Mouse (Mus musculus) forebrain, embryonic 13.5 days (tissue): ENCODE measurements at regions not wholly inside any gene's neighbourhood (a gene's known extent, or its start where the extent isn't known, plus 50 kb on each side); places are given as distances from the start of the nearest gene placed in this dataset.

Experiments used
- ATAC-seq: fragments of 200-750 bp; cut with Nextera tagmentation; 2 replicates; pipeline ENCODE4 v1.8.0; 2017
- H3K27ac ChIP-seq: fragments of 300-500 bp; sonication (generic); 2 replicates; pipeline ENCODE4 v1.5.1; 2015; ENCODE audit warnings: inconsistent platforms, mild to moderate bottlenecking, moderate library complexity
- H3K27me3 ChIP-seq: fragments of 300-500 bp; sonication (generic); 2 replicates; pipeline ENCODE4 v1.6.1; 2015; ENCODE audit warnings: mild to moderate bottlenecking, inconsistent platforms
- H3K36me3 ChIP-seq: fragments of 300-500 bp; sonication (generic); 2 replicates; pipeline ENCODE4 v1.6.1; 2015; ENCODE audit warnings: mild to moderate bottlenecking, inconsistent platforms; ENCODE audit not compliant: poor library complexity, severe bottlenecking
- H3K4me1 ChIP-seq: fragments of 300-500 bp; sonication (generic); 2 replicates; pipeline ENCODE4 v1.6.1; 2015; ENCODE audit warnings: inconsistent platforms
- H3K4me2 ChIP-seq: fragments of 300-500 bp; sonication (generic); 2 replicates; pipeline ENCODE4 v1.6.1; 2015; ENCODE audit warnings: inconsistent platforms, mild to moderate bottlenecking, moderate library complexity
- H3K4me3 ChIP-seq: fragments of 300-500 bp; sonication (generic); 2 replicates; pipeline ENCODE4 v1.5.1; 2015; ENCODE audit warnings: mild to moderate bottlenecking, inconsistent platforms
- H3K9ac ChIP-seq: fragments of 300-500 bp; sonication (generic); 2 replicates; pipeline ENCODE4 v1.6.1; 2015; ENCODE audit warnings: mild to moderate bottlenecking, inconsistent platforms
- H3K9me3 ChIP-seq: fragments of 300-500 bp; sonication (generic); replicated peaks from 2 replicates; pipeline ENCODE4 v1.6.1; 2016; ENCODE audit warnings: inconsistent platforms
- WGBS: fragments of 180-500 bp; shearing (Covaris S2); methylation state at CpG from one replicate; pipeline ENCODE4 v1.1.7; 2015; 5-methylcytosine and 5-hydroxymethylcytosine counted together

- Histone ChIP-seq H3K36me3 (no peaks in the 10 kb centered on the region), H3K4me3 (peak overlapping the region; percentile 15; the same call in 1 of the 2 replicates), H3K9me3 (no peaks in the 10 kb centered on the region), H3K27me3 (no peaks in the 10 kb centered on the region), H3K4me1 (peaks cover 38% of the 10 kb centered on the region), H3K27ac (peak overlapping the region; percentile 33), H3K4me2 (peak overlapping the region; percentile 48), H3K9ac (no peak overlapping the region)
- WGBS = 5% methylated on average over 6 of the region's 6 CpGs
- ATAC-seq = peak; percentile 48; the same call in 1 of the 2 replicates
Measured at GRCm38 (mm10) chr2:21267149-21267761, 61.7 kb downstream of the Thnsl1 start.

GRCm38 (mm10) chr2:21269989-21270846 is 64.7 kb downstream of the Thnsl1 start:
- peak overlapping the region; percentile 18; the same call in 1 of the 2 replicates for H3K4me2 ChIP-seq
- peak; percentile 85 for ATAC-seq

DNA sequence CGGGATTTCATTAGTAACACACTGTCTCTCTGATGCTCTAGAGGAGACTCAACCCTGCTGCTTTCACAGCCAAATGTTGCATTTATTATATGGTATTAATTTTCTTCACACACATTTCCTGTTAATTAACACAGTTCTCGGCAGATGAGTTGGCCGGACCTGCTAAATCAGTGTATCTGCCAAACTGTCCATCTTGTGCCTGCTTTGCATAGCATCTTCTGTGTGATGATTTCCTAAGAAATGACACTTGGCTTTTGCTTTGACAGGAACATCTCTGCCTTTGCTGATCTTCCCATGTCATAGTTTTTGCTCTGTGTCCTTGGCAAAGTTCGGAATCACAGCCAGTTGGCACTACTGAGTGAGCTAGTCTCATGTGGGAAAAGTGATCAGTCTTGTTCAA is 67.9 kb downstream of the Thnsl1 start:
- peaks cover 33% of the 10 kb centered on the region for H3K4me1 ChIP-seq
- ATAC-seq = no peak
- WGBS = 78% methylated on average over 4 of the region's 4 CpGs
- no peak overlapping the region for H3K27ac ChIP-seq
- H3K9me3 ChIP-seq = no peaks in the 10 kb centered on the region
- no peak overlapping the region for H3K9ac ChIP-seq
- H3K36me3 ChIP-seq = no peaks in the 10 kb centered on the region
- H3K4me2 ChIP-seq = no peak overlapping the region
- no peaks in the 10 kb centered on the region for H3K27me3 ChIP-seq
- no peak overlapping the region for H3K4me3 ChIP-seq

More at GRCm38 (mm10) chr2:21269989-21270846, 64.7 kb downstream of the Thnsl1 start:
- WGBS = 46% methylated on average over 12 of the region's 12 CpGs
- H3K36me3 ChIP-seq = no peaks in the 10 kb centered on the region
- no peaks in the 10 kb centered on the region for H3K9me3 ChIP-seq
- peak overlapping the region; percentile 61 for H3K27ac ChIP-seq
- no peak overlapping the region for H3K9ac ChIP-seq
- no peaks in the 10 kb centered on the region for H3K27me3 ChIP-seq
- H3K4me3 ChIP-seq = no peak overlapping the region
- H3K4me1 ChIP-seq = peaks cover 44% of the 10 kb centered on the region

DNA sequence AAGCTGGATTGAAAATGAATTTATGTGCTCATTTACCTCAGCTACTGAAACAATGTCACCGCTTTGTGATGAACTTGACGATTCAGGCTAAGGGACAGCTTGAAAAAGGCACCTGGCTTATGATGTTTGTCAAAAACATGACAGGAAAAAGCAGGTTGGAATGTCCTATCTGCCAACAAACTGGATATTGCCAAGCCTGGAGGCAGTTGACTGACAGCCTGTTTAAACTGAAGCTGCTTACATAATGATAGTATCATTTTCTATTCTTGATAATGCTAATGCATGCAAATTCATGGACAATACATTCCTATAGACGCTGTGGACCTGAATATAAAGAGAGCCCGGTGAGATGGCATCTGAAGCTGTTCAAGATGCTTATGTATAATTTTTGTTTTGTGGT is 69.8 kb downstream of the Thnsl1 start:
- H3K36me3 ChIP-seq = no peaks in the 10 kb centered on the region
- no peaks in the 10 kb centered on the region for H3K27me3 ChIP-seq
- H3K27ac ChIP-seq = no peak overlapping the region
- WGBS = 52% methylated on average over 4 of the region's 4 CpGs
- peaks cover 19% of the 10 kb centered on the region for H3K4me1 ChIP-seq
- no peak overlapping the region for H3K4me3 ChIP-seq
- H3K9me3 ChIP-seq = no peaks in the 10 kb centered on the region
- peak; percentile 59 for ATAC-seq
- no peak overlapping the region for H3K9ac ChIP-seq
- no peak overlapping the region for H3K4me2 ChIP-seq

DNA sequence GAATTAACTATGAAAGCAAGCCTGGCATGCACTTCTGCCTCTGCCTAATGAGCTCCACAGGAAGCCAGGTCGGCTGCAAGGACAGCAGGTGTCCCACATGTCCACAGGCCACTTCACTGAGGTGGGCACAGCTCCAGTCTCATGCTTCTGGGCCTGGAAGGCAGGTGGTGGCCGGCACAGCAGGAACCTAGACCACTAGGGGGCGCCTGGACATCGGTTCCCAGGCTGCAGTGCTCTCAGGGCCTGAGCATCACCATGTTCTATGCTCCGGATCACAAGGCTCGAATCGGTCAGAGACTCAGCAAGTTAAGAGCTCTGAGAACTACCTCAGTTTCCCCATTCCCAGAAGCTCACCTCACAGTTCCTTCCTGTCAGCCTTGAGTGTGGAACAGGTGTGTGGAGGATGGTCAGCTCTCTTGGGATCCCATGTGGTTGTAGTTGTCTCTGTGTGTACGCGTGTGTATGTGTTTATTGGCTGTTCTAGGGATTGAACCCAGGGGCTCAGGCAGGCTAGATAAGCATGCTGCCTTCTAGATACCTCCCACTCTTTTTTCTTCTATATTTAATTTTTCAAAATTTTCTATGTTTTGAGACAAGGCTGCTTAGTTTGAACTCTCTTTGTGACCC is 75.4 kb downstream of the Thnsl1 start:
- Histone ChIP-seq H3K27me3 (no peaks in the 10 kb centered on the region), H3K4me2 (no peak overlapping the region), H3K4me3 (no peak overlapping the region), H3K9ac (no peak overlapping the region), H3K4me1 (peaks cover 23% of the 10 kb centered on the region), H3K36me3 (no peaks in the 10 kb centered on the region), H3K27ac (no peak overlapping the region), H3K9me3 (no peaks in the 10 kb centered on the region)
- ATAC-seq = peak; percentile 81
- 35% methylated on average over 9 of the region's 9 CpGs for WGBS

DNA sequence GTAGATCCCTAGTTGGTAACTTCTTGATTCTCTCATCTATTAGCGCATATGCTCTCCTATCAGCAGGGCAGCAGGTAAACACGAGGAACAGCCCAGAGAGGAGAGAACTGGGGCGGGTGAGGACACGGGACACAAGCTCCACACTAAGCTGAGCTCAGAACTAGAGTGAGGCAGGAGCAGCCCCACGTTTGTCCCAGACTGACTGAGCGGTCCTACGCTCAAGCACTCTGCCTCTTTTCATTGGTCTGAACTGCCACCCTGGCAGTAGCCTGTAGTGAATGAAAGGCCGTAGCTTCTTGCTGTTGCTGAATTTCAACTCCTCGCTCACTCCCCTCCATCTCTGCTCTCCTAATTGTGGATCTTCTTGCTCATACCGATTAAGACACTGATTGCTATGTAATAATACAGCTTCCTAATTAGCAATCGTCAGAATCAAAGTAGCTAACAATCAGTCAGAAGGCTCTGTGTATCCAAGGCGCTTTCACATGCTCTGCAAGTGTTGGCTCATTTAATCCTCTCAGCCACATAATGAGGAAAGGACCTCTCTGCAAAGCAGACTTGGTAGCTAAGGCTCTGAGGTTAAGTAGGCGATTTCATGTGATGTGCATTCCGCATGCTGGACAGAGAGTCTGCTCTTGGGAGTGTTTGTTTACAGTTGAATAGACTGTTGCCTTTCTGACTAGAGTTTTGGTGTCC is 77.1 kb downstream of the Thnsl1 start:
- 22% methylated on average over 14 of the region's 14 CpGs for WGBS
- Histone ChIP-seq H3K36me3 (no peaks in the 10 kb centered on the region), H3K27me3 (no peaks in the 10 kb centered on the region), H3K27ac (peak overlapping the region; percentile 59; the same call in 1 of the 2 replicates), H3K9ac (no peak overlapping the region), H3K4me1 (peaks cover 23% of the 10 kb centered on the region), H3K9me3 (no peaks in the 10 kb centered on the region), H3K4me3 (no peak overlapping the region), H3K4me2 (peak overlapping the region; percentile 32)
- peak; percentile 80 for ATAC-seq

DNA sequence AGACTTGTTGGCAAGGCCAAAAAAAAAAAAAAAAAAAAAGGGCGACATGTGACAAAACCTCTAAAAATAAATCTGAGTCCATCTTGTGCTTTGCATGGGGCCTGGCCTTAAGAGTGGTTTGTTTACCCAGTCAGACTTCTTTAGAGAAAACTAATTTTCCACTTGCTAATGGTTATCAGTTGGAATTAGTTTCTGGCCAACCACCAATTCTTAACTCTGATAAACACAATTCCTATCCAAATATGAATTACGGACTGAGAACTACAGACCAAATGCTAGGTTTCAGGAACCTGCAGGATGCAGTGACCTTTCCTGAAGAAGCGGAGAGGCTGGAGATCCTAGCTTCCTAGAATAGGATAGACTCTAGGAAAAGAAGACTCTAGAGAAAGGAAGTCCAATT is 79.4 kb downstream of the Thnsl1 start:
- no peak overlapping the region for H3K9ac ChIP-seq
- H3K27me3 ChIP-seq = no peaks in the 10 kb centered on the region
- H3K4me3 ChIP-seq = no peak overlapping the region
- 93% methylated on average over 3 of the region's 3 CpGs for WGBS
- peaks cover 23% of the 10 kb centered on the region for H3K4me1 ChIP-seq
- no peaks in the 10 kb centered on the region for H3K36me3 ChIP-seq
- H3K27ac ChIP-seq = no peak overlapping the region
- H3K9me3 ChIP-seq = no peaks in the 10 kb centered on the region
- ATAC-seq = no peak
- H3K4me2 ChIP-seq = no peak overlapping the region

GRCm38 (mm10) chr2:21287786-21288185 is 79.6 kb upstream of the Gpr158 start:
- H3K4me3 ChIP-seq = no peak overlapping the region
- H3K4me2 ChIP-seq = no peak overlapping the region
- 84% methylated on average over 13 of the region's 13 CpGs for WGBS
- no peak overlapping the region for H3K9ac ChIP-seq
- H3K9me3 ChIP-seq = no peaks in the 10 kb centered on the region
- H3K36me3 ChIP-seq = no peaks in the 10 kb centered on the region
- H3K27me3 ChIP-seq = no peaks in the 10 kb centered on the region
- ATAC-seq = no peak
- peaks cover 19% of the 10 kb centered on the region for H3K4me1 ChIP-seq
- H3K27ac ChIP-seq = no peak overlapping the region

DNA sequence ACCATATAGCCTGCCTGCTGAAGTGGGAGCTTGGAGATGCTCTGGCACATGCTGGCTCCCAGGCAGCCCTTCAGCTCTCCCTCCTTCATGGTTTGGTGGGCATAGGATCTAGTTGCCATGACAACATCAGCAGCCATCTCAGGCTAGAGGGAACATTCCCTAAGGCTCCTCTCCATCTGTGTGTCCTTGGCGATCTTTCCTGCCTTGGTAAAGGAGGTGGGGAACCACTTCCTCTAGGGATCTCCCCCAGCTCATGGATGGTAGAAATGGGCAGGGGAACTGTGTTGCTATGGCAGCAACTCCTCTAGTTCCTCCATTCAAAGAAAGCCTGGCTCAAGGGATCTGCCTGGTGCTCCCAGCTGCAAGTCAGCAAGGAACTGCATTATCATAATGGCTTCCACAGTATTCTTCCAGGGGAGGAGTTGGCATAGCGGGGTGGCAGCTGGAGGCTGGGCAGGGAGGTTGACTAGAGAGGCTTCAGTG is 74.6 kb upstream of the Gpr158 start:
- H3K27me3 ChIP-seq = no peaks in the 10 kb centered on the region
- no peak overlapping the region for H3K27ac ChIP-seq
- 28% methylated on average over 2 of the region's 2 CpGs for WGBS
- H3K4me3 ChIP-seq = no peak overlapping the region
- ATAC-seq = peak; percentile 91
- H3K36me3 ChIP-seq = no peaks in the 10 kb centered on the region
- no peaks in the 10 kb centered on the region for H3K9me3 ChIP-seq
- H3K4me2 ChIP-seq = no peak overlapping the region
- peaks cover 7% of the 10 kb centered on the region for H3K4me1 ChIP-seq
- no peak overlapping the region for H3K9ac ChIP-seq

- H3K4me1 ChIP-seq = peaks cover 7% of the 10 kb centered on the region
- H3K27me3 ChIP-seq = no peaks in the 10 kb centered on the region
- H3K9me3 ChIP-seq = no peaks in the 10 kb centered on the region
- no peaks in the 10 kb centered on the region for H3K36me3 ChIP-seq
- H3K4me3 ChIP-seq = no peak overlapping the region
- no peak overlapping the region for H3K9ac ChIP-seq
- ATAC-seq = no peak
- 65% methylated on average over 2 of the region's 2 CpGs for WGBS
- H3K4me2 ChIP-seq = no peak overlapping the region
- no peak overlapping the region for H3K27ac ChIP-seq
Measured at GRCm38 (mm10) chr2:21294002-21294401, 73.3 kb upstream of the Gpr158 start.

GRCm38 (mm10) chr2:21299681-21300080 is 67.7 kb upstream of the Gpr158 start:
- Histone ChIP-seq H3K9me3 (no peaks in the 10 kb centered on the region), H3K4me3 (no peak overlapping the region), H3K36me3 (no peaks in the 10 kb centered on the region), H3K27me3 (no peaks in the 10 kb centered on the region), H3K27ac (no peak overlapping the region), H3K9ac (no peak overlapping the region), H3K4me2 (no peak overlapping the region), H3K4me1 (no peaks in the 10 kb centered on the region)
- ATAC-seq = no peak
- WGBS = 94% methylated on average over 5 of the region's 5 CpGs
